Mouse (Mus musculus): ENCODE results near the gene Rap2a.

The Rap2a gene

DNA sequence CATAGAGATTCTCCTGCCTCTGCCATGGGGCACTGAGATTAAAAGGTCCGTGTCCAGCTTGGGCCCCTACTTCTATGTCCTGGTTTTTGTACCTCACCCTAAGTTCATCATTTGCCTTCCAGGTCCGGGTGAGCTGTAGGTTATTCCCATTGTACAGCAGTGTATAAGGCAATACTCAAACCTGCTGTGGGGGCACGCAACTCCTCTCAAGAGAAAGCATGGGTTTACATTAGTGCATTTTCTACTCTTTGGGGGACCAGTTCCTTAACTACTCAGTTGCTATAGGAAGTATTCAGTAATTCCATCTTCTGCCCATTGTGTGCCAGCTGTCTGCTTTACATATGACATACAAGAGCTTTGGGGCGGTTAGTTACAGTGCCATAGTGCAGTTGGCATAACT, 2.7 kb downstream of the Rap2a start:
- H3K9me3 ChIP-seq (ENCODE audit: low read length), result no peaks in the 10 kb centered on the region
- H3K27me3 ChIP-seq (ENCODE audit: insufficient read depth, low read length), result peaks cover 3% of the 10 kb centered on the region
- peaks cover 24% of the 10 kb centered on the region for H3K36me3 ChIP-seq (ENCODE audit: insufficient read depth, low read length)
- TF ChIP-seq CTCF (conservative IDR thresholded peaks at IDR 0.05; ENCODE audit: low read length), result no peak
- no peak overlapping the region for H3K4me3 ChIP-seq (replicated peaks; ENCODE audit: low read length)
- H3K4me1 ChIP-seq (replicated peaks; ENCODE audit: low read depth, low read length), result peaks cover 35% of the 10 kb centered on the region

GRCm38 (mm10) chr14:120484561-120484960, 6.3 kb downstream of the Rap2a start:
- Histone ChIP-seq H3K4me3 (replicated peaks; ENCODE audit: low read length) (no peak overlapping the region), H3K36me3 (ENCODE audit: insufficient read depth, low read length) (peaks cover 24% of the 10 kb centered on the region), H3K9me3 (ENCODE audit: low read length) (no peaks in the 10 kb centered on the region), H3K27me3 (ENCODE audit: insufficient read depth, low read length) (no peaks in the 10 kb centered on the region; the same call in 1 of the 2 replicates), H3K4me1 (replicated peaks; ENCODE audit: low read depth, low read length) (peaks cover 40% of the 10 kb centered on the region)
- TF ChIP-seq POU5F1 (IDR thresholded peaks at IDR 0.05; ENCODE audit: borderline replicate concordance, low read length) (no peak), NANOG (IDR thresholded peaks at IDR 0.05; ENCODE audit: borderline replicate concordance, low read length) (peak; percentile 58; the same call in 1 of the 2 replicates), CTCF (conservative IDR thresholded peaks at IDR 0.05; ENCODE audit: low read length) (no peak)

GRCm38 (mm10) chr14:120496284-120496683, 18.0 kb downstream of the Rap2a start:
- no peaks in the 10 kb centered on the region for H3K27me3 ChIP-seq (ENCODE audit: insufficient read depth, low read length)
- TF ChIP-seq POU5F1 (IDR thresholded peaks at IDR 0.05; ENCODE audit: borderline replicate concordance, low read length), result no peak
- TF ChIP-seq CTCF (conservative IDR thresholded peaks at IDR 0.05; ENCODE audit: low read length), result no peak
- TF ChIP-seq NANOG (IDR thresholded peaks at IDR 0.05; ENCODE audit: borderline replicate concordance, low read length), result no peak
- no peaks in the 10 kb centered on the region for H3K36me3 ChIP-seq (ENCODE audit: insufficient read depth, low read length)
- H3K4me3 ChIP-seq (replicated peaks; ENCODE audit: low read length), result no peak overlapping the region
- H3K9me3 ChIP-seq (ENCODE audit: low read length), result no peaks in the 10 kb centered on the region
- H3K4me1 ChIP-seq (replicated peaks; ENCODE audit: low read depth, low read length), result peaks cover 23% of the 10 kb centered on the region

DNA sequence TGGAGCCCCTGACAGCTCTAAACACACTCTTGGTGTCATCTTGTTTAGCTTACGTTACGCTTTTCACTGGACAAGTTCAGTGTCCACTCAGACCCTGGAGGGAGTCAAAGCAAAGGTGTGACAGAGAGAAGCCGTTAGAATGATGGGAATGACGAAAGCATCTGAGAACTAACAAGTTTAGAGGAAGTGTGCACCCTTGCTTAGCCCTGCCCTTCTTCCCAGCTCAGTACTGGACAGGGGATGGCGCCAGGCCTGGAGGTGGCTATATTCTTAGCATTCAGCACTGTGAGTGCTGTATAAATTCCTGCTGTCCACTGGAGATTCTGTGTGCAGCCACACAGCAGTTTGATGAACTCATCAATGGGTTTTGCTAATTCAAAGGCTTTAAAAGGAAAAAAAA, 18.6 kb downstream of the Rap2a start:
- TF ChIP-seq NANOG (IDR thresholded peaks at IDR 0.05; ENCODE audit: borderline replicate concordance, low read length), result no peak
- TF ChIP-seq POU5F1 (IDR thresholded peaks at IDR 0.05; ENCODE audit: borderline replicate concordance, low read length), result no peak
- TF ChIP-seq CTCF (conservative IDR thresholded peaks at IDR 0.05; ENCODE audit: low read length), result no peak
- no peak overlapping the region for H3K4me3 ChIP-seq (replicated peaks; ENCODE audit: low read length)
- no peaks in the 10 kb centered on the region for H3K9me3 ChIP-seq (ENCODE audit: low read length)
- no peaks in the 10 kb centered on the region for H3K36me3 ChIP-seq (ENCODE audit: insufficient read depth, low read length)
- no peaks in the 10 kb centered on the region for H3K27me3 ChIP-seq (ENCODE audit: insufficient read depth, low read length)
- H3K4me1 ChIP-seq (replicated peaks; ENCODE audit: low read depth, low read length), result peaks cover 23% of the 10 kb centered on the region

- H3K9me3 ChIP-seq (ENCODE audit: low read length), result no peaks in the 10 kb centered on the region
- peaks cover 8% of the 10 kb centered on the region for H3K36me3 ChIP-seq (ENCODE audit: insufficient read depth, low read length)
- H3K4me1 ChIP-seq (replicated peaks; ENCODE audit: low read depth, low read length), result peaks cover 20% of the 10 kb centered on the region
- H3K4me3 ChIP-seq (replicated peaks; ENCODE audit: low read length), result no peak overlapping the region
- TF ChIP-seq NANOG (IDR thresholded peaks at IDR 0.05; ENCODE audit: borderline replicate concordance, low read length), result no peak
- TF ChIP-seq CTCF (conservative IDR thresholded peaks at IDR 0.05; ENCODE audit: low read length), result no peak
- TF ChIP-seq POU5F1 (IDR thresholded peaks at IDR 0.05; ENCODE audit: borderline replicate concordance, low read length), result no peak
- H3K27me3 ChIP-seq (ENCODE audit: insufficient read depth, low read length), result no peaks in the 10 kb centered on the region
Measured at GRCm38 (mm10) chr14:120499096-120499495, 20.9 kb downstream of the Rap2a start.

DNA sequence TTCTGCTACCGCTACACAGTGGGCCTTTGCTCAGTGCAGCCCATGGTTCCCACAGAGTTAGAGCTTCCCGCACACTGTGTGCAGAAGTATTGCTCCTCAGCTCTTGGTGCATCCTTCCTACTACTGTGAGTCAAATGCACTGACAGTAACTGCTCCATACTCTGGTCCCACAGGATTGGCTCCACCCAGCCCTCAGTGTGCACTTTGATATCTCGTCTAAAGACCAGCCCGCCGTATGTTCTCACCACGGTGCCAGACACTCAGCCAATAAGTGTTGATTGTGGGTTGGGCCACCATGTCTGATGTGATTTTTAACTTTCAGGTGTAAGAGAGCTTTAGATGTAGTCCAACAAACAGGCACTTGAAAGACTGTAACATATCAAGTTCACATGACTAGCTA, 21.4 kb downstream of the Rap2a start:
- H3K27me3 ChIP-seq (ENCODE audit: insufficient read depth, low read length), result no peaks in the 10 kb centered on the region
- H3K4me1 ChIP-seq (replicated peaks; ENCODE audit: low read depth, low read length), result peaks cover 16% of the 10 kb centered on the region
- no peak for TF ChIP-seq POU5F1 (IDR thresholded peaks at IDR 0.05; ENCODE audit: borderline replicate concordance, low read length)
- TF ChIP-seq CTCF (conservative IDR thresholded peaks at IDR 0.05; ENCODE audit: low read length), result no peak
- TF ChIP-seq NANOG (IDR thresholded peaks at IDR 0.05; ENCODE audit: borderline replicate concordance, low read length), result no peak
- H3K4me3 ChIP-seq (replicated peaks; ENCODE audit: low read length), result no peak overlapping the region
- no peaks in the 10 kb centered on the region for H3K9me3 ChIP-seq (ENCODE audit: low read length)
- H3K36me3 ChIP-seq (ENCODE audit: insufficient read depth, low read length), result peaks cover 13% of the 10 kb centered on the region

DNA sequence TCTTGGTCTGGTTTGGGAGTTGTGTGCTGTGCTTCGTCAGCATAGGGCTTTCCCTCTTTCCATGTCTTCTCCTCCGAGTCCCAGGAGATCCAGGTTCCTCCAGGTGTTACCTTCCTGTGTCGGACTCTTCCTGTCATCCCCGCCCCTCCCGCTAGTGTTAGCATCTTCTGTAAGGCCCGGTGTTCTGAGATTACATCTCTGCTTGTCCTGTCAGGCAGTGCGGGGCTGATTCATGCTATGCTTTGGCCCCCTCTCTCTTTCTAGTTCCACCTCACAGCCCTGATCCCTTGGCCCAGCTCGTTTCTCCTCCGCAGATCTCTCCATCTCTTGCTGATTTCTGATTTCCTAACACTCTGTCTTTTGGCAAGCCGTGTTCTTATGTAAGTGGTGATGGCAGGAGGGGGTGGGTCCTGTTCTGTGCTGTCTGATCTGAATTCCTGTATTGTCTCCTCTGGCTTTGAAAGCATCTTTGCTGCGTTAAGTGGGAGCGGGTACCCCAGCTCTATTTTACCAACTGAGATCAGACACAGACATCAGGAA, 21.8 kb downstream of the Rap2a start:
- TF ChIP-seq POU5F1 (IDR thresholded peaks at IDR 0.05; ENCODE audit: borderline replicate concordance, low read length) (no peak), NANOG (IDR thresholded peaks at IDR 0.05; ENCODE audit: borderline replicate concordance, low read length) (no peak), CTCF (conservative IDR thresholded peaks at IDR 0.05; ENCODE audit: low read length) (no peak)
- peaks cover 16% of the 10 kb centered on the region for H3K4me1 ChIP-seq (replicated peaks; ENCODE audit: low read depth, low read length)
- no peak overlapping the region for H3K4me3 ChIP-seq (replicated peaks; ENCODE audit: low read length)

DNA sequence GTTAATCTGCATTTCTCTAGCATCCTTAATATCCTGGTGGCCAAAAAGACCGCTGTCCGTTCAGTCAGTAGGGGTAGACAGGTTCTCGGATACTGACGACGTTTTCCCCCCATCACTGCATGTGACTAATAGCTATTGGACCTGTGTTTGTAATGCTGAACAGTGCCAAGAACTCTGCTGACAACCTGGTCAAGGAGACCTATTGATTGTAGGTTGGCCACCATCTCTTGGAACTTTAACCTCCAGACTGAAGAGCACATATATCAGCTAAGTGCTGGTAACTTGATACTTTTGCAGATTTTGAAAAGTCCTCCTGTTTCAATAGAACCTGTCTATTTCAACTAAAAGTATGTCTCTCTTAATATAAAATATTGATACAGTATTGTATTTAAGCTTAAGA, 22.5 kb downstream of the Rap2a start:
- Histone ChIP-seq H3K4me3 (replicated peaks; ENCODE audit: low read length) (no peak overlapping the region), H3K27me3 (ENCODE audit: insufficient read depth, low read length) (no peaks in the 10 kb centered on the region), H3K36me3 (ENCODE audit: insufficient read depth, low read length) (peaks cover 20% of the 10 kb centered on the region), H3K4me1 (replicated peaks; ENCODE audit: low read depth, low read length) (peaks cover 17% of the 10 kb centered on the region), H3K9me3 (ENCODE audit: low read length) (no peaks in the 10 kb centered on the region)
- TF ChIP-seq CTCF (conservative IDR thresholded peaks at IDR 0.05; ENCODE audit: low read length) (no peak), NANOG (IDR thresholded peaks at IDR 0.05; ENCODE audit: borderline replicate concordance, low read length) (no peak), POU5F1 (IDR thresholded peaks at IDR 0.05; ENCODE audit: borderline replicate concordance, low read length) (no peak)

More for the DNA sequence above, 21.8 kb downstream of the Rap2a start:
- Histone ChIP-seq H3K36me3 (ENCODE audit: insufficient read depth, low read length) (peaks cover 16% of the 10 kb centered on the region), H3K27me3 (ENCODE audit: insufficient read depth, low read length) (no peaks in the 10 kb centered on the region), H3K9me3 (ENCODE audit: low read length) (no peaks in the 10 kb centered on the region)

DNA sequence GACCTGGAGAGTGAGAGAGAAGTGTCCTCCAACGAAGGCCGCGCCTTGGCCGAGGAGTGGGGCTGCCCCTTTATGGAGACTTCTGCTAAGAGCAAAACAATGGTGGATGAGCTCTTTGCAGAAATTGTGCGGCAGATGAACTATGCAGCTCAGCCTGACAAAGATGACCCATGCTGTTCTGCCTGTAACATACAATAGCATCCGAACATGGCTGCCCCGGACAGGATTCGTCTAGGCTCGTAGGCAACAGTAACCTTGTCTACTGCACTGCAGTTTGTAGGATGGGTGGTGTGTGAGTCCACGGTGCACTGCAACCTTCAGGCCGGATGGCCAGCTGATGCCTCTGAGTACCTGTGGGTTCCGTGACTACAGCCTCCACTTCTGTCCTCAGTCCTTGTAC, 25.4 kb downstream of the Rap2a start:
- no peak overlapping the region for H3K4me3 ChIP-seq (replicated peaks; ENCODE audit: low read length)
- no peaks in the 10 kb centered on the region for H3K9me3 ChIP-seq (ENCODE audit: low read length)
- H3K27me3 ChIP-seq (ENCODE audit: insufficient read depth, low read length), result no peaks in the 10 kb centered on the region
- TF ChIP-seq NANOG (IDR thresholded peaks at IDR 0.05; ENCODE audit: borderline replicate concordance, low read length) (no peak), CTCF (conservative IDR thresholded peaks at IDR 0.05; ENCODE audit: low read length) (no peak), POU5F1 (IDR thresholded peaks at IDR 0.05; ENCODE audit: borderline replicate concordance, low read length) (no peak)
- H3K4me1 ChIP-seq (replicated peaks; ENCODE audit: low read depth, low read length), result peaks cover 37% of the 10 kb centered on the region
- peaks cover 23% of the 10 kb centered on the region for H3K36me3 ChIP-seq (ENCODE audit: insufficient read depth, low read length)

Measured in E14TG2a.4 (cell line).